Mouse (Mus musculus) urinary bladder, postnatal 36 days (tissue): ENCODE measurements around the gene Zfp558.
"Not testable (repeated sequence)": the region's sequence is repeated elsewhere in the genome, so short reads cannot be mapped to it uniquely, and the experiment has no call there.

Experiments
- DNase-seq, 2 experiments: peaks; one replicate each; pipeline ENCODE4 v3.0.0; 2022; ENCODE audit warnings: low spot score in 2 of 2, mixed read lengths in 1 of 2

Zfp558 gene

GRCm38 (mm10) chr9:18478168-18478567 lies at the start of gene Zfp558, which contains the start of gene Mbd3l1:
Zfp558 (minus strand) TSS chr9:18478268.
Mbd3l1 (plus strand) TSS chr9:18478359.
- DNase-seq, result no peak

- DNase-seq, result no peak
Measured at GRCm38 (mm10) chr9:18508098-18508497, 30.0 kb upstream of the Zfp558 start.

- peak; percentile 54 to 65 for DNase-seq
Measured at GRCm38 (mm10) chr9:18473324-18474128, 4.5 kb downstream of the Zfp558 start.

- no peak for DNase-seq
Measured at GRCm38 (mm10) chr9:18468005-18468404, 10.1 kb downstream of the Zfp558 start.

GRCm38 (mm10) chr9:18467350-18467749 lies 10.7 kb downstream of the Zfp558 start:
- DNase-seq, result no peak

GRCm38 (mm10) chr9:18456520-18456919 lies 21.5 kb downstream of the Zfp558 start:
- no peak for DNase-seq

- DNase-seq, result peak in 1 of 2 experiments; percentile 2
Measured at GRCm38 (mm10) chr9:18431687-18432086, 46.4 kb downstream of the Zfp558 start.

GRCm38 (mm10) chr9:18430354-18430753 lies 47.7 kb downstream of the Zfp558 start, which contains the start of gene Mbd3l2:
Mbd3l2 (plus strand) TSS chr9:18430654.
- no peak for DNase-seq

GRCm38 (mm10) chr9:18412371-18412770 lies 65.7 kb downstream of the Zfp558 start:
- not testable (repeated sequence) for DNase-seq
